Mouse (Mus musculus): Measurements from ENCODE around the gene Hipk3. TPM values are rescaled to one million over a fixed set of nuclear protein-coding genes. Genes with fewer than 3 reads are reported as not detected.

Hipk3 gene
- polyA plus RNA-seq (2014; fragmentation: Nextera tagmentation; extraction: Ambion mirVana): 11.8 and 14.8 TPM in 2 replicates

DNA sequence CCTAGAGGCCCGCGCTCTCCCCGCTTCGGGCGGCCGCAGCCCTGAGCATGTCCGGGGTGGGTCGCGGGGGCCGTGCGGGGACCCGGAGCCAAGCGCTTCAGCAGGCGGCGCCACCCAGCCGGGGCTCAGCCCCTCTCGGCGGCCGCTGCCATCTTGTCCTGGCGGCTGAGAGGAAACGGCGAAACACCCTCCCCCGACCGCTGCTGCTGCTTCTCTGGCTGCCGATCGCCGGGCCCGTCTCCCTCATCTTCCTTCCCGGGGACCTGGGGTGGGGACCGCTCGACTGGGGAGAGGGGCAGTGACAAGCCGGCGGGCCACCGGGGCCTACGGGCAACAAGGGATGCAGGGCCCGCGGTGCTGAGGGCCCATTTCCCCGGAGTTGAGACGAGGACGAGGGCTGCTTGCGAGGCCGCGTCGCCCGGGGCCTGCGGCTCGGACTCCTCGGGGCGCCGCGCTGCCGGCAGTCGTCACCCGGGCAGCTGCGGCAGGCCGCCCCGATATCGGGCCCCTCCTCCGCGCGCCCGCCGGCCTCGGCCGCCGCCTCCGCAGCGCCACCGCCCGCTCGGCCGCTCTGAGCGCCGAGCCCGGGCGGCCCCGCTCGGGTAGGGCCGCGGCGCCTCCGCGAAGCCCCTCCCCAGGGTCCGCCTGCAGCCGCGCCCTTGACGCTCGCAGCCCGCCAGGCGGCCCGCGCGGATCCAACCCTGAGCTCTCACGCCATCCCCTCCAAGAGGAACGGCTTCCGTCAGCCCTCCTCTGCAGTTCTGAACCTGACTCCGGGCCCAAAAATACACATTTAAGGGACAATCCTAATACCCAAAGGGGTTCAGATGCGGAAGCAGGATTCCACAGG lies at the start of gene Hipk3:
Gene Hipk3, minus strand, starts transcription at position 496 of the 850 bp plus-strand sequence.
- WGBS: under 1% methylated on average over 94 of the region's 98 CpGs
- Histone ChIP-seq H3K9me3 (ENCODE audit: control insufficient read depth, low read length) (no peaks in the 10 kb centered on the region), H3K27ac (ENCODE audit: low read depth, low read length) (peak within 1 kb of the TSS; percentile 99), H3K9ac (replicated peaks; ENCODE audit: low read depth, low read length) (peak within 1 kb of the TSS; percentile 99), H3K4me1 (ENCODE audit: control insufficient read depth, insufficient read depth, low read length) (peaks cover 10% of the 10 kb centered on the region; the same call in 1 of the 2 replicates), H3K27me3 (ENCODE audit: control insufficient read depth, insufficient read depth, low read length) (no peaks in the 10 kb centered on the region), H3K4me2 (ENCODE audit: low read depth, low read length) (peak within 1 kb of the TSS; percentile 70), H3K36me3 (ENCODE audit: control insufficient read depth, insufficient read depth, low read length) (no peaks in the 10 kb centered on the region), H3K4me3 (ENCODE audit: low read depth, low read length) (peak within 1 kb of the TSS; percentile 92)
- ATAC-seq (ENCODE audit: low read depth): peak; percentile 93

DNA sequence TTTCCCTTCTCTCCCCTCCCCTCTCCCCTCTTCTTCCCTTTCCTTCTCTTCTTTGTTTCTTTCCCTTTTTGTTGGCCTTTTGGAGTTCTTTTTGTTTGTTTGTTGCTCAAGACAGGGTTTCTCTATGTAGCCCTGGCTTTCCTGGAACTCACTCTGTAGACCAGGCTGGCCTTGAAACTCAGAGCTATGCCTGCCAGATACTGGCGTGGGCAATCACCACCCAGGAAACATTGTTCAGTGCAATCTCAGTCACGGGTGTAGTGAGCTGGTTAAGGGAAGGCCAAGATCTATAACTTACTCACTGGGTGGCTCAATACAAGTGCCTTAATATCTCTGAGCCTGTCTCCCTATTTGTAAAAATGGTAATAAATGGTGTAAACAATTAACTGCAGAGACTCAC lies 46.0 kb upstream of the Hipk3 start:
- Histone ChIP-seq H3K27me3 (ENCODE audit: control insufficient read depth, insufficient read depth, low read length) (no peaks in the 10 kb centered on the region), H3K9me3 (ENCODE audit: control insufficient read depth, low read length) (no peaks in the 10 kb centered on the region)
- ATAC-seq (ENCODE audit: low read depth): no peak

DNA sequence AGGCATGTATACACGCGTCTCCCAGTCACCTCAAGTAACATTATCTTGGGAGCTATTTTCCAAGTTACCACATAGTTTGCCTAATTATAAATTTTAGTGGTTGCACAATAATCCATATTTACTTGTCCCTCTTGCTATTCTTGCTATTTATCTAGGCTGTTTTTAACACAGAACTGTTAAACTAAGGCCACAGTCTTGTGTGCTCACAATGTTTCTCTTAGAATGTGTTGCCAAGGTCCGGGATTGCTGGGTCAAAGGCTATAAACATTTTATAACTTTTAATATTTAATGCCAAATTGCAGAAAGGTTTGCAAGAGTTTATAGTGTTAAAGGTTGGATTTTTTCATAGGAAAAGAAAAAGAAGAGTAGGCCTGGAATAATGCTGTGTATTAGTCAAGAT lies 40.5 kb upstream of the Hipk3 start:
- 95% methylated on average over 3 of the region's 3 CpGs for WGBS
- ATAC-seq (ENCODE audit: low read depth): no peak

More for the DNA sequence above, 46.0 kb upstream of the Hipk3 start:
- no peak overlapping the region for H3K4me2 ChIP-seq (ENCODE audit: low read depth, low read length)
- no peaks in the 10 kb centered on the region for H3K4me1 ChIP-seq (ENCODE audit: control insufficient read depth, insufficient read depth, low read length)
- H3K9ac ChIP-seq (replicated peaks; ENCODE audit: low read depth, low read length): no peak overlapping the region
- no peak overlapping the region for H3K27ac ChIP-seq (ENCODE audit: low read depth, low read length)
- H3K4me3 ChIP-seq (ENCODE audit: low read depth, low read length): no peak overlapping the region
- 57% methylated on average over 2 of the region's 2 CpGs for WGBS
- H3K36me3 ChIP-seq (ENCODE audit: control insufficient read depth, insufficient read depth, low read length): no peaks in the 10 kb centered on the region

DNA sequence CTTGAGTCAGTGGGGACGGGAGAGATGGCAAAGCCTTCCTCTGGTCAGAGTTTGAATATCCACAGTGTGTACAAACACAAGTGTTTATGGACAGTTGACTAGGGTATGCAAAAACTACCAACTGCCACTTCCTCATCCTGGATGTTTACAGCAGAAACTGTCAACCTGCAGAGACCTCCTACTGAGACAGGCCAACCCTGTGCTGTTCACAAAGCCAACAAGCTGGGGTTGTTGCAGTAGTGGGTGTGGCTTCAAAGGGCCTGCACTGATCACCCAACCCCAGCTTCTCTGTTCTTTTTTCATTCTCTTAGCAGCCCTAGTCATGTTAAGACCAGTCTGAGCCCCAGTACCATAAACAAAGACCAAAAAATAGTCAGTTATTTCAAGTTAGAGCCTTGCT lies 38.3 kb upstream of the Hipk3 start:
- Histone ChIP-seq H3K9me3 (ENCODE audit: control insufficient read depth, low read length) (no peaks in the 10 kb centered on the region), H3K27me3 (ENCODE audit: control insufficient read depth, insufficient read depth, low read length) (no peaks in the 10 kb centered on the region), H3K4me3 (ENCODE audit: low read depth, low read length) (no peak overlapping the region), H3K27ac (ENCODE audit: low read depth, low read length) (no peak overlapping the region), H3K4me2 (ENCODE audit: low read depth, low read length) (no peak overlapping the region), H3K4me1 (ENCODE audit: control insufficient read depth, insufficient read depth, low read length) (no peaks in the 10 kb centered on the region), H3K9ac (replicated peaks; ENCODE audit: low read depth, low read length) (no peak overlapping the region), H3K36me3 (ENCODE audit: control insufficient read depth, insufficient read depth, low read length) (no peaks in the 10 kb centered on the region)
- no peak for ATAC-seq (ENCODE audit: low read depth)
- WGBS: 70% methylated on average over 1 of the region's 1 CpGs

More for the DNA sequence above, 40.5 kb upstream of the Hipk3 start:
- H3K9me3 ChIP-seq (ENCODE audit: control insufficient read depth, low read length): no peaks in the 10 kb centered on the region
- no peaks in the 10 kb centered on the region for H3K4me1 ChIP-seq (ENCODE audit: control insufficient read depth, insufficient read depth, low read length)
- H3K36me3 ChIP-seq (ENCODE audit: control insufficient read depth, insufficient read depth, low read length): no peaks in the 10 kb centered on the region
- no peak overlapping the region for H3K9ac ChIP-seq (replicated peaks; ENCODE audit: low read depth, low read length)
- H3K27me3 ChIP-seq (ENCODE audit: control insufficient read depth, insufficient read depth, low read length): no peaks in the 10 kb centered on the region
- no peak overlapping the region for H3K27ac ChIP-seq (ENCODE audit: low read depth, low read length)
- no peak overlapping the region for H3K4me2 ChIP-seq (ENCODE audit: low read depth, low read length)
- H3K4me3 ChIP-seq (ENCODE audit: low read depth, low read length): no peak overlapping the region

DNA sequence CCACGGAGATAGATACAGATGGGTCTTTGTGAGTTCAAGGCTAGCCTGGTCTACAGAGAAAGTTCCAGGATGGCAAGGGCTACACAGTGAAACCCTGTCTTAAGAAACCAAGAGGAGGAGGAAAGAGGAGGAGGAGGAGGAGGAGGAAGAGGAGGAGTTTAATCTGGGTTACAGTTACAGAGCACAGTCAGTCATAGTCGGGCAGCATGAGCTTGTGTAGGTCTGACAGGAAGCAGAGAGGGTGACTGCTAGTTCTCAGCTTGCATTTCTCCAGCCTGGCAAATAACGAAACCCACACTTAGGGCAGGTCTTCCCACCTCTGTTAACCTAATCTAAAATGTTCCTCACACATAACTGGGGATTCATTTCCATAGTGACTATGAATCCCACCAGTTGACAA lies 32.3 kb upstream of the Hipk3 start:
- ATAC-seq (ENCODE audit: low read depth): no peak
- Histone ChIP-seq H3K4me1 (ENCODE audit: control insufficient read depth, insufficient read depth, low read length) (no peaks in the 10 kb centered on the region), H3K36me3 (ENCODE audit: control insufficient read depth, insufficient read depth, low read length) (no peaks in the 10 kb centered on the region), H3K4me3 (ENCODE audit: low read depth, low read length) (no peak overlapping the region), H3K9me3 (ENCODE audit: control insufficient read depth, low read length) (no peaks in the 10 kb centered on the region), H3K9ac (replicated peaks; ENCODE audit: low read depth, low read length) (no peak overlapping the region), H3K27ac (ENCODE audit: low read depth, low read length) (no peak overlapping the region), H3K4me2 (ENCODE audit: low read depth, low read length) (no peak overlapping the region), H3K27me3 (ENCODE audit: control insufficient read depth, insufficient read depth, low read length) (no peaks in the 10 kb centered on the region)
- WGBS: 84% methylated on average over 3 of the region's 3 CpGs

DNA sequence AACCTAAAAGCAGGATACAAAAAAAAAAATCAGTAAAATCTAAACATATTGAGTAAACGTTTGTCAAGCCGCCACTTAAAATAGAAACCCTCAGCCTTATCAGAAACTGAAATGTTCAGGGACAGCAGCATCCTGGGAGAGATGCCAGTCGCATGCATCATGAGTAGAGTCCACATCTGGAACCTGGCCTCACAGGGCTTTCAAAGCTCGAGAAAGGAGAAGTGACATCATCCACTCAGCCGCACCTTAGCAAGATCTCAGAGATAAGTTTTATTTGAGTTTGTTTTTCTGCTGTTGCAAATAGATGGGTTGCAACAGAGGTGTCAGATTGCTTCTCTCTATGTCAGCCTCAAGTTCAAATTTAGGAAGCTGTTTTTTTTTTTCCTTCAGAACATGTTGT lies 31.3 kb upstream of the Hipk3 start:
- Histone ChIP-seq H3K27me3 (ENCODE audit: control insufficient read depth, insufficient read depth, low read length) (no peaks in the 10 kb centered on the region), H3K9ac (replicated peaks; ENCODE audit: low read depth, low read length) (no peak overlapping the region), H3K36me3 (ENCODE audit: control insufficient read depth, insufficient read depth, low read length) (no peaks in the 10 kb centered on the region), H3K4me1 (ENCODE audit: control insufficient read depth, insufficient read depth, low read length) (no peaks in the 10 kb centered on the region), H3K4me3 (ENCODE audit: low read depth, low read length) (no peak overlapping the region), H3K4me2 (ENCODE audit: low read depth, low read length) (no peak overlapping the region), H3K9me3 (ENCODE audit: control insufficient read depth, low read length) (no peaks in the 10 kb centered on the region), H3K27ac (ENCODE audit: low read depth, low read length) (no peak overlapping the region)
- ATAC-seq (ENCODE audit: low read depth): no peak
- 80% methylated on average over 5 of the region's 5 CpGs for whole genome bisulfite sequencing

DNA sequence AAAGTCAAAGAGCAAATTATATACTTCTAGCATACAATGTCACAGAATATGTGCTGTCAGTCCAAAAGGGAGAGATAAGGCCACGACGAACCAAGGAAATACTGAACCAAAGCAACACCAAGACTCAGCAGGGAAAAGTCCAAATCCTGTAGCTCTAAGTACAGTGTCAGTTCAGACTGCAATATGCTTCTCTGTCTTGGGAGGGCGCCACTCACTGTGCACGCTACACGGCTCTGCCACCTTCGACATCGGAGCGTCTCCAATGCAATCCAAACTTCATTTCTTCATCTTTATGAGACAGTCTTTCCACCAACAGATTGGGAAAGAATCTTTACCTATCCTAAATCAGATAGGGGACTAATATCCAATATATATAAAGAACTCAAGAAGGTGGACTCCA lies 17.4 kb upstream of the Hipk3 start:
- no peak for ATAC-seq (ENCODE audit: low read depth)
- WGBS: 85% methylated on average over 8 of the region's 8 CpGs
- no peak overlapping the region for H3K4me3 ChIP-seq (ENCODE audit: low read depth, low read length)
- H3K9ac ChIP-seq (replicated peaks; ENCODE audit: low read depth, low read length): no peak overlapping the region
- H3K27ac ChIP-seq (ENCODE audit: low read depth, low read length): no peak overlapping the region
- no peaks in the 10 kb centered on the region for H3K36me3 ChIP-seq (ENCODE audit: control insufficient read depth, insufficient read depth, low read length)
- no peaks in the 10 kb centered on the region for H3K4me1 ChIP-seq (ENCODE audit: control insufficient read depth, insufficient read depth, low read length)
- H3K9me3 ChIP-seq (ENCODE audit: control insufficient read depth, low read length): no peaks in the 10 kb centered on the region
- H3K4me2 ChIP-seq (ENCODE audit: low read depth, low read length): no peak overlapping the region
- H3K27me3 ChIP-seq (ENCODE audit: control insufficient read depth, insufficient read depth, low read length): no peaks in the 10 kb centered on the region

DNA sequence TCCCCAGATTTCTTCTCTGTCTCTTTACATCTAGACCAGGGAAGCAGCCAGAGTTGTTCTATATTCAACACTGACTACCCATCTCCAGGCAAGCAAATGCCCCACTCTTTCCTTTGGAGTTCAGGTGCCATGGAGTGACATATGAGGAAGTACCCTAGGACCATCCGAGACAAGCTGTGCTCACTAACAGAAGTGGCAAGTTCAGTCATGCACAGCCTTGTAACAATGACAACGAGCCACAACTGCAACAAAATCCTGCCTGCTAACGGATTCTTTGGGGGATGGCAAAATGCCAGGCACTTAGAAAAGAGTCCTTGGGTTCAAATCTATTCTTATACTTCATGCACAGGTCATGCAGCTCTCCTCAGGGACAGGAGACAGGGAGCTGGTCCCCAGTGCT lies 8.1 kb upstream of the Hipk3 start:
- no peak overlapping the region for H3K27ac ChIP-seq (ENCODE audit: low read depth, low read length)
- H3K36me3 ChIP-seq (ENCODE audit: control insufficient read depth, insufficient read depth, low read length): no peaks in the 10 kb centered on the region
- WGBS: 70% methylated on average over 3 of the region's 3 CpGs
- H3K9ac ChIP-seq (replicated peaks; ENCODE audit: low read depth, low read length): no peak overlapping the region
- H3K9me3 ChIP-seq (ENCODE audit: control insufficient read depth, low read length): no peaks in the 10 kb centered on the region
- no peak overlapping the region for H3K4me2 ChIP-seq (ENCODE audit: low read depth, low read length)
- no peak for ATAC-seq (ENCODE audit: low read depth)
- H3K4me1 ChIP-seq (ENCODE audit: control insufficient read depth, insufficient read depth, low read length): no peaks in the 10 kb centered on the region
- H3K27me3 ChIP-seq (ENCODE audit: control insufficient read depth, insufficient read depth, low read length): no peaks in the 10 kb centered on the region; the same call in 1 of the 2 replicates
- no peak overlapping the region for H3K4me3 ChIP-seq (ENCODE audit: low read depth, low read length)

DNA sequence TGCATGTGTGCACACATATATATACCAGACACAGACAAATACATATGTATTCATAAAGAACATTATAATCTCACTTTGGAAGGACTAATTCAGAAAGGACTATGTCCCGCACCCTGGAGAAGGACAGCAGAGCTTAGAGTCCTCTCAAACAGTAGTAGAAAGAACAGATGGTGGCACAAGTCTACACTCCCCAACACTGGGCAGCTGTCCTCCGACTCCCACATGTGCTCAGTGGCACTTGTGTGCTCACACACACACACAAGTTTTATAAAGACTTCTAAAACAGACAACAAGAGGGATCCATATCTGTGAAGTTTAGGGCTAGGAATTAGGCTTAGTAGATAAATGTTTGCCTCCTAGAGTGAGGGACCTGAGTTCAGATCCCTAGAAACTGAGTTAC lies 6.8 kb upstream of the Hipk3 start:
- no peaks in the 10 kb centered on the region for H3K36me3 ChIP-seq (ENCODE audit: control insufficient read depth, insufficient read depth, low read length)
- no peaks in the 10 kb centered on the region; the same call in 1 of the 2 replicates for H3K27me3 ChIP-seq (ENCODE audit: control insufficient read depth, insufficient read depth, low read length)
- no peaks in the 10 kb centered on the region for H3K9me3 ChIP-seq (ENCODE audit: control insufficient read depth, low read length)
- 86% methylated on average over 2 of the region's 2 CpGs for WGBS
- H3K4me1 ChIP-seq (ENCODE audit: control insufficient read depth, insufficient read depth, low read length): no peaks in the 10 kb centered on the region
- no peak for ATAC-seq (ENCODE audit: low read depth)
- no peak overlapping the region for H3K9ac ChIP-seq (replicated peaks; ENCODE audit: low read depth, low read length)
- no peak overlapping the region for H3K4me2 ChIP-seq (ENCODE audit: low read depth, low read length)
- H3K27ac ChIP-seq (ENCODE audit: low read depth, low read length): no peak overlapping the region
- H3K4me3 ChIP-seq (ENCODE audit: low read depth, low read length): no peak overlapping the region

Measured in neural tube, embryonic 14.5 days (tissue).